Mouse (Mus musculus) c-Kit-positive CD71-positive TER-119-negative erythroid progenitor cells, embryonic 14.5 days (primary cell): ENCODE results near the gene Cript.
"Not testable (repeated sequence)": the region's sequence is repeated elsewhere in the genome, so short reads cannot be mapped to it uniquely, and the experiment has no call there.

Experiments used
- DNase-seq: peaks from one replicate; pipeline ENCODE4 v3.0.0-alpha.2; 2013; ENCODE audit warnings: low read depth

Gene Cript

GRCm38 (mm10) chr17:87050469-87051175, 25.3 kb downstream of the Cript start:
- DNase-seq = no peak

DNA sequence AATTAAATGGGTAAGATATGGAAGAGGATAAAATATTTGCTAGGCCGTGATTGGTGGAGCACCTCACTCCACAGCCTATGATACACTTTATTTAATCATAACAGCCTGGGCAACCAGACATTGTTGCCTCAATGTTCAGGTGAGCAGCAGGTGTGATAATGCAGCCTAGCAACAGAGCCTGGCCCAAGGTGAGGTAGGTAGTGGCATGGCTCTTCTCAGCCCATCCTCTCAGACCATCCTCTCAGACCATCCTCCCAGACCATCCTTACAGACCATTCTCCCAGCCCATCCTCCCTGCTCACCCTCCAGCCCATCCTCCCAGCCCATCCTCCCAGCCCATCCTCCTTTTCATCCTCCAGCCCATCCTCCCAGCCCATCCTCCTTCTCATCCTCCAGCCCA, 26.3 kb downstream of the Cript start:
- DNase-seq = no peak

DNA sequence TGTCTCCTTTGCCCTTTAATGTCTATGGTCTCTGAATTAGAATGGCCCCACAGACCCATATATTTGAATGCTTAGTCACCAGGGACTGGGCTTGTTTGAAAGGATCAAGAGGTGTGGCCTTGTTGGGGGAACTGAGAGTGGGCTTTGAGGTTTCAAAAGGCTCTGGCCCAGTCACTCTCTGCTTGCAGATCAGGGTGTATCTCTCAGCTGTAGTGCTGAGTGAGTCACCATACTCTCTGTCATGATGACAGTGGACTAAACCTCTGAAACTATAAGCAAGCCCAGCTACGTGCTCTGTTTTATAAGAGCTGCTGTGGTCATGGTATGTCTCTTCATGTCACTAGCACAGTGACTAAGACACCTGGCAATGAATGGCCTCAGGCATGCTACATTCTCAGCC, 27.1 kb downstream of the Cript start:
- no peak for DNase-seq

DNA sequence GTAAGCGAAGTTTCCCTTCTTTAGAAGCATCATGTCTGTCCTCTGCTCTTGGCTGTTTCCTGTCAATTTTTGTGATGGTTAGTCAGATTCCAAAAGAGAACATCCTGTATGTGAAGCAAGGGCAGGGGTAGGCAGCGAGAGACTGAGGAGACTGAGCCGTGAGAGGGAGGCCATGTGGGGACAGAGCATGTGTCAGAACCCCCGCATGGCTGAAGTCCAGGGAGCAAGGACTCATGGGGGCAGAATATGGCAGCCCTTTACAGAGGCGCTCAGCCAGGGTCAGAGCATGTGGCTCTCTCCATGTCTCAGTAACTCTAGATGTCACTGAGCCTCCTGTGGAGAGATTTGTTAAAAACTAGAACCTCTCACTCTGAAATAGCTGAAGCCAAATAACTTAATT, 28.6 kb downstream of the Cript start:
- DNase-seq = no peak

DNA sequence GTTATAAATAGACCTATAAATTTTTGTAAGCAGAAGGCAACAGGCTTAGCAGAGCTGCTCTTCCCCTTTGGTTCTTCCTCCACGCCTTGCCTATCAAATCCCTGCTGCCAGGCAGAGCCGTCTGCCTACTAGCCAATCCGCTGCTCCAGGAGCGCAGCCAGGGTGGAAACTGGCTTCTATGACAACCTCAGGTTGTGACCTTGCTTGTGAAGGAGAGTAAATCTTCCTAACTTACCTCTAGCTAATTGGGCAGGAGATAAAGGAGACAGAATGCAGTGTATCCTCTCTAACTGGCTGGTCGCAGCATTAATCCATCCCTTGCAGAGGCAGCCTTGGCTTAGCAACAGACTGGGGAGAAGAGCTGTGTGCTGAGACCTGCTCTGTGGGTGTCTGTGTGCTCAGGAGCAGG, 29.7 kb downstream of the Cript start:
- DNase-seq = no peak

GRCm38 (mm10) chr17:87055663-87056062, 30.3 kb downstream of the Cript start:
- no peak for DNase-seq

GRCm38 (mm10) chr17:87056761-87057160, 31.4 kb downstream of the Cript start:
- DNase-seq = no peak

GRCm38 (mm10) chr17:87057486-87058266, 32.3 kb downstream of the Cript start:
- no peak for DNase-seq

- no peak for DNase-seq
These were observed 37.3 kb downstream of the Cript start for GRCm38 (mm10) chr17:87062639-87063038.

- DNase-seq = no peak
These were observed 38.1 kb downstream of the Cript start for GRCm38 (mm10) chr17:87063461-87063860.

DNA sequence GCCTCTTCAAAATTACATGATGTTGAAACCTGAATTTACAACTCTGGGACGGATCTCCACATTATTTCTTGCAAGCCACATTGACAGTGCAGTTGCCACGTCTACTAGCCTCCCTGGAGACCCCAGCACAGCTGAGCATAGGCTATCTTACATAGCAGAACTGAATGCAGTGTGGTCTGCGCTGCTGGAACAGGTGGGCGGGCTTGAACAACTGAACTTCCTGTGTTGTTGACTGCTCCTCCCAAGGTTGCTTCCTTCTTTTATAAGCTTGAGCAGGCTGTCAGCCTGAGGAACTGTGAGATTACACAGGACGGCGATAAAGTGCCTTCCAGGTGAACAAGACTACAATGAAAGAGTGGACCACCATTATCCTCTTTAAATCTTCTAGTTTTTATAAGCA, 38.6 kb downstream of the Cript start:
- no peak for DNase-seq

DNA sequence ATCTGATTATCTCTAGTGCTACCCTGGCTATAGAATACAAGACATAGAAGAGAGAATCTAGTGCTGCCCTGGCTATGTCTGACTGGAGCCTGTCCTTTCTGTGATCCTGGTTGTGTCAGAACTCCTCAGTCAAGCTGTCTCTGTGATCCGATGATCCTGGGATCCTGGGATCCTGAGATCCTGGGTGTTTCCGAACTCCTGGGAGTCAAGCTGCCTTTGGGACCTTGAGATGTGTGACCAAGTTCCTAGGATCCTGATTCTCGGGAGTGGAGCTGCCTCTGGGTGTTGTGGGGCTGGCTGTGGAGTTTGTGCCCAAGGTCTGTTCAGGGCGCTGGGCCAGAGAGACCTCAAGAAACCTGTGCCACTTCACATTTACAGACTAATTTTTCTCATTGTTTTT, 43.6 kb downstream of the Cript start:
- no peak for DNase-seq

DNA sequence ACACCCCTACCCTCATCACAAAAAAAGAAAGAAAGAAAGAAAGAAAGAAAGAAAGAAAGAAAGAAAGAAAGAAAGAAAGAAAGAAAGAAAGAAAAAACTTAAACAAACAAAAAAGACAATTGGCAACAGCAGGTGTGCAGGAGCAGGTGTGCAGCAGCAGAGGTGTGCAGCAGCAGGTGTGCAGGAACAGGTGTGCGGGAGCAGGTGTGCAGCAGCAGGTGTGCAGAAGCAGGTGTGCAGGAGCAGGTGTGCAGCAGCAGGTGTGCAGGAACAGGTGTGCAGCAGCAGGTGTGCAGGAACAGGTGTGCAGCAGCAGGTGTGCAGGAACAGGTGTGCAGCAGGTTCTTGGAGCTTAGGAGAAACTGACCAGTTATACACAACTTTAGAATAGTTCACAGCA, 46.8 kb downstream of the Cript start:
- not testable (repeated sequence) for DNase-seq

DNA sequence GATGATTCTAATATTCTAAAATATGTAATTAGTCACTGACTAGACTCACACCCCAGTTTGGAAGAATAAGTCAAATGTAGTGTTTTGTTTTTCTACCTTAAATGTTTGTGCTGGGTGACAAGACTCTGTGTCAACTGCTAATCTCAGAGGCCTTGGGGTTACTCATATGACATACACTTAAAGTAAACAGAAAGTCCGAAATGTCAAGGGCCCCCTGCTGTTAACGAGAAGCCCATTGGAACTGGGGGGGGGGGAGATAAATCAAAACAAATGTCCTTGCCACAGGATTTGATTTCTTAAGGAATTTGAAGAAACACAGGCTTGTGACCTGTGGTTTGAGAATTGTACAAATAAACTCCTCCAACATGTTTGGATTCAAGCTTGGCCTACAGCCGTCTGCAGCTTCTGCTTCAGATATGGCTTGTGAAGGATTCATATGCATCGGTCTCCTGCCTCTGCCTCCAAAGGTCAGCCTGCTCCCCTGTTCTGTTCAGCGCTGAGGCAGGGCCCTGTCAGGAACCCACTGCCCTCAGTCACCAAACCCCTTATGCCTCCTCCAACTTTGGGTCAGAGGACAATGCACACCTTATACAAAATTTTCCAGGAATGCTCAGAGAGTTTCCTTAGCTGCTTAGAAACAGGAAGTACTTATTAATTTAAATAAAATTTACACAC, 47.6 kb downstream of the Cript start:
- no peak for DNase-seq

GRCm38 (mm10) chr17:87073470-87073869, 48.1 kb downstream of the Cript start:
- DNase-seq = no peak

- not testable (repeated sequence) for DNase-seq
These were observed 52.9 kb downstream of the Cript start for GRCm38 (mm10) chr17:87078217-87078616.

GRCm38 (mm10) chr17:87080724-87081123, 55.4 kb downstream of the Cript start:
- DNase-seq = no peak

DNA sequence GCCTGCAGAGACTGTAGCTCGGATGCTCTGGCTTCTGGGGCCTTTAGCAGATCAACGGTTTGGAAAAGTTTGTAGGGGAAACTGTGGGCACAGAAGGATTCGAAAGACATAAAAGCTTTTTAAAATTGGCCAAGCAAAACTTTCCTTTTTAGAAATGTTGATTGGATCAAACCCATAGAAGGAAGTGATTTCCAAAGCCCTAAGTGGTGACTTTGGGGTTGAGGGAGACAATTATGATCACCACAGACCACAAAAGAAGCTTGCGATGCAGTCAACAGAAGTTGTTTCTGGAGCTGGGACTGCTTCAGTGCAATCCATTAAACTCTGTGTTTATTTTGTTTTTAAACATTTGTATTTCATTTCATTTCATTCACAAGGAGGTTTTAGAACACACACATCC, 57.2 kb downstream of the Cript start:
- no peak for DNase-seq

DNA sequence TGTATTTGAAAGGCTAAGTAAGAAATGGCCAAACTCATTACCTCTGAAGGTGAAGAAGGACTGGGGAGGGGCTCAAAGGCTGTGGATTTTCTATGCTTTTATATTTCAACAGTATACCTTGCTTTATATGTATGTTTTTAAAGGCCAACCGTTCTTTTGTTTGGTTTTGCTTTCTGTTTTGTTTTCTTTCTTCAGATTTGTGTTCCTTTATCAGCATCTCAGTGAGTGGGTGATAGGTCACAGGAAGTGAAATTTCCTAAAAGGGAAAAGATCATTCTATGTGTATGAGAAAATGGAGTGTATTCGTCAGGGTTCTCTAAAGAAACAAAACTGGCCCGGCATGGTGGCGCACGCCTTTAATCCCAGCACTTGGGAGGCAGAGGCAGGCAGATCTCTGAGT, 58.3 kb downstream of the Cript start:
- no peak for DNase-seq
